ENCODE assay signal across 19 mouse cellular contexts in genomic region chr1:171627801-171628200, GRCm38 (mm10). TPM values are rescaled to one million over a fixed set of nuclear protein-coding genes. Genes with fewer than 3 reads are reported as not detected.
"Had no signal": no experiment of that assay in that cellular context is flagged by ENCODE, and none has a peak within 500 bp of the region (broad histone marks: within the 10 kb centered on the region; RNA-seq: fewer than 3 reads in every experiment).

No protein-coding gene starts in this region.

- H3K9ac ChIP-seq: kidney, embryonic 15.5 days; limb, embryonic 13.5 days; liver, embryonic 12.5 days; liver, embryonic 15.5 days; lung, embryonic 15.5 days; midbrain, embryonic 12.5 days; midbrain, embryonic 15.5 days; neural tube, embryonic 13.5 days; stomach, embryonic 15.5 days had no signal

- ATAC-seq: liver, embryonic 12.5 days; midbrain, embryonic 15.5 days had no signal

- H3K27me3 ChIP-seq: kidney, embryonic 15.5 days; limb, embryonic 13.5 days; liver, embryonic 12.5 days; liver, embryonic 15.5 days; lung, embryonic 15.5 days; midbrain, embryonic 12.5 days; midbrain, embryonic 15.5 days; neural tube, embryonic 13.5 days; stomach, embryonic 15.5 days had no signal

- H3K4me3 ChIP-seq: kidney, embryonic 15.5 days; limb, embryonic 10.5 days; limb, embryonic 13.5 days; liver, embryonic 12.5 days; liver, embryonic 15.5 days; lung, embryonic 15.5 days; midbrain, embryonic 12.5 days; midbrain, embryonic 15.5 days; neural tube, embryonic 13.5 days; stomach, embryonic 15.5 days had no signal

- H3K4me1 ChIP-seq: kidney, embryonic 15.5 days; limb, embryonic 10.5 days; liver, embryonic 12.5 days; liver, embryonic 15.5 days; lung, embryonic 15.5 days; midbrain, embryonic 12.5 days; midbrain, embryonic 15.5 days; neural tube, embryonic 13.5 days; stomach, embryonic 15.5 days had no signal

- DNase-seq: kidney, adult 11 months; kidney, adult 8-10 months; kidney, postnatal 10 days; kidney, postnatal 4 days; liver; lung, adult 18-20 months; lung, postnatal 10 days; lung, postnatal 36 days; thymus, postnatal 25 days had no signal

- H3K27ac ChIP-seq: kidney, embryonic 15.5 days; limb, embryonic 10.5 days; limb, embryonic 13.5 days; liver, embryonic 12.5 days; liver, embryonic 15.5 days; lung, embryonic 15.5 days; midbrain, embryonic 12.5 days; midbrain, embryonic 15.5 days; neural tube, embryonic 13.5 days; stomach, embryonic 15.5 days had no signal

- H3K36me3 ChIP-seq: kidney, embryonic 15.5 days; limb, embryonic 10.5 days; limb, embryonic 13.5 days; liver, embryonic 12.5 days; liver, embryonic 15.5 days; lung, embryonic 15.5 days; midbrain, embryonic 12.5 days; midbrain, embryonic 15.5 days; neural tube, embryonic 13.5 days; stomach, embryonic 15.5 days had no signal

- H3K4me2 ChIP-seq: kidney, embryonic 15.5 days; limb, embryonic 13.5 days; liver, embryonic 12.5 days; liver, embryonic 15.5 days; lung, embryonic 15.5 days; midbrain, embryonic 12.5 days; midbrain, embryonic 15.5 days; neural tube, embryonic 13.5 days; stomach, embryonic 15.5 days had no signal

- H3K9me3 ChIP-seq: kidney, embryonic 15.5 days; limb, embryonic 10.5 days; limb, embryonic 13.5 days; liver, embryonic 12.5 days; liver, embryonic 15.5 days; lung, embryonic 15.5 days; midbrain, embryonic 12.5 days; midbrain, embryonic 15.5 days; neural tube, embryonic 13.5 days; stomach, embryonic 15.5 days had no signal

RNA-seq across cellular contexts. Expression of gene Ly9, which starts 20.6 kb away (rescaled TPM):
- polyA plus RNA-seq: limb, embryonic 10.5 days; midbrain, embryonic 12.5 days had no signal

RNA-seq across cellular contexts. Expression of gene Slamf7, which starts 25.0 kb away (rescaled TPM):
- polyA plus RNA-seq: limb, embryonic 10.5 days; liver, embryonic 12.5 days; midbrain, embryonic 12.5 days; midbrain, embryonic 15.5 days; neural tube, embryonic 13.5 days had no signal
